Mouse (Mus musculus) retina, adult 2 months (tissue): ENCODE measurements around the gene Rhcg.

Source experiments
- DNase-seq: peaks from one replicate; pipeline ENCODE4 v3.0.0-alpha.2; 2012; ENCODE audit warnings: low read depth, low spot score

The Rhcg gene

GRCm38 (mm10) chr7:79602006-79602405 is 15.5 kb downstream of the Rhcg start:
- DNase-seq = no peak

- DNase-seq = no peak
Measured at GRCm38 (mm10) chr7:79600122-79600521, 17.3 kb downstream of the Rhcg start.

- peak; percentile 59 for DNase-seq
Measured at GRCm38 (mm10) chr7:79594854-79595253, 22.6 kb downstream of the Rhcg start.

- no peak for DNase-seq
Measured at GRCm38 (mm10) chr7:79591812-79592731, 25.4 kb downstream of the Rhcg start.

- DNase-seq = no peak
Measured at GRCm38 (mm10) chr7:79590560-79591110, 26.8 kb downstream of the Rhcg start.

- DNase-seq = no peak
Measured at GRCm38 (mm10) chr7:79589763-79590559, 27.5 kb downstream of the Rhcg start.

GRCm38 (mm10) chr7:79588284-79588683 is 29.2 kb downstream of the Rhcg start:
- no peak for DNase-seq

- no peak for DNase-seq
Measured at GRCm38 (mm10) chr7:79578851-79579241, 38.6 kb downstream of the Rhcg start.

- no peak for DNase-seq
Measured at GRCm38 (mm10) chr7:79577931-79578850, 39.3 kb downstream of the Rhcg start.

- DNase-seq = no peak
Measured at GRCm38 (mm10) chr7:79577096-79577874, 40.2 kb downstream of the Rhcg start.

- no peak for DNase-seq
Measured at GRCm38 (mm10) chr7:79576659-79577058, 40.8 kb downstream of the Rhcg start.

GRCm38 (mm10) chr7:79572191-79572818 is 45.2 kb downstream of the Rhcg start:
- no peak for DNase-seq

GRCm38 (mm10) chr7:79568937-79569535 is 48.4 kb downstream of the Rhcg start:
- DNase-seq = no peak

GRCm38 (mm10) chr7:79568212-79568611 is 49.2 kb downstream of the Rhcg start:
- no peak for DNase-seq

GRCm38 (mm10) chr7:79563675-79564074 is 53.8 kb downstream of the Rhcg start:
- DNase-seq = no peak

GRCm38 (mm10) chr7:79562385-79562784 is 55.1 kb downstream of the Rhcg start:
- no peak for DNase-seq

- no peak for DNase-seq
Measured at GRCm38 (mm10) chr7:79558698-79559097, 58.8 kb downstream of the Rhcg start.

- no peak for DNase-seq
Measured at GRCm38 (mm10) chr7:79557728-79558221, 59.7 kb downstream of the Rhcg start.

- DNase-seq = no peak
Measured at GRCm38 (mm10) chr7:79555368-79556034, 62.0 kb downstream of the Rhcg start.
